Comparison of ENCODE assay signal across 8 mouse cellular contexts in genomic region chr11:120262356-120262901, GRCm38 (mm10). TPM values are rescaled to one million over a fixed set of nuclear protein-coding genes. Genes with fewer than 3 reads are reported as not detected.
A peak's percentile ranks its signal among the peaks of the same experiment; 100 is the strongest.
DNase-seq lines count a peak whose midpoint lies in the region; ATAC-seq and TF ChIP-seq lines count a peak whose summit lies in the region.

No protein-coding gene starts in this region.

- H3K4me2 ChIP-seq in limb, embryonic 11.5 days (ENCODE audit: low read depth, severe bottlenecking) = no peak overlapping the region; the same call in 1 of the 2 replicates
- no peak overlapping the region for H3K4me2 ChIP-seq in midbrain, embryonic 12.5 days (replicated peaks)

- DNase-seq in CD4-positive, CD25-positive, alpha-beta regulatory T cell, adult 2 months (ENCODE audit: low read depth, low spot score) = peak; percentile 72
- peak; percentile 83 for DNase-seq in cerebellum, adult 9-11 months
- DNase-seq in gastrocnemius, adult 2 months = peak; percentile 86
- peak; percentile 61 for DNase-seq in induced T-regulatory cell, adult 2 months (ENCODE audit: low read depth)
- DNase-seq in limb, embryonic 11.5 days (ENCODE audit: low spot score) = peak; percentile 80
- DNase-seq in spleen, adult 2 months (ENCODE audit: low read depth in 1 of 2, low spot score in 2 of 2) = peak; percentile 7 to 31

- H3K4me3 ChIP-seq in gastrocnemius, adult 2 months = peak overlapping the region; percentile 33; the same call in 1 of the 2 replicates
- H3K4me3 ChIP-seq in limb, embryonic 11.5 days (ENCODE audit: low read depth, low read length) = no peak overlapping the region
- H3K4me3 ChIP-seq in midbrain, embryonic 12.5 days = no peak overlapping the region
- no peak overlapping the region for H3K4me3 ChIP-seq in spleen, adult 2 months (ENCODE audit: extremely low read depth, insufficient read depth, insufficient read length)

- no peak for ATAC-seq in CD4-positive, CD25-positive, alpha-beta regulatory T cell, adult 4 months
- no peak for ATAC-seq in limb, embryonic 11.5 days (ENCODE audit: insufficient number of reproducible peaks, low FRiP score, low TSS enrichment, low read depth)
- ATAC-seq in midbrain, embryonic 12.5 days (ENCODE audit: low FRiP score, low read depth) = peak; percentile 42; the same call in 1 of the 2 replicates

- TF ChIP-seq CTCF in gastrocnemius, adult 2 months (IDR thresholded peaks at IDR 0.05) = peak; percentile 77
- TF ChIP-seq CTCF in spleen, adult 2 months (IDR thresholded peaks at IDR 0.05; ENCODE audit: extremely low read depth, insufficient read depth, insufficient read length, insufficient replicate concordance) = peak; percentile 56; the same call in 1 of the 2 replicates

- H3K9ac ChIP-seq in limb, embryonic 11.5 days (ENCODE audit: low read length) = 0 out of 2 replicates have a peak overlapping the region, but pooled peaks have one; percentile 27
- no peak overlapping the region for H3K9ac ChIP-seq in midbrain, embryonic 12.5 days (replicated peaks)

- 37% methylated on average over 8 of the region's 8 CpGs for WGBS in limb, embryonic 11.5 days
- 34% methylated on average over 8 of the region's 8 CpGs for WGBS in midbrain, embryonic 12.5 days
- WGBS in spleen, adult 2 months = 23% methylated on average over 8 of the region's 8 CpGs

- no peak for TF ChIP-seq POLR2A in spleen, adult 2 months (IDR thresholded peaks at IDR 0.05; ENCODE audit: low read depth, low read length)

- H3K4me1 ChIP-seq in limb, embryonic 11.5 days (ENCODE audit: control insufficient read depth, insufficient read depth, low read length) = peaks cover 89% of the 10 kb centered on the region
- peaks cover 93% of the 10 kb centered on the region for H3K4me1 ChIP-seq in midbrain, embryonic 12.5 days
- H3K4me1 ChIP-seq in spleen, adult 2 months (ENCODE audit: control insufficient read depth, insufficient read depth, insufficient read length) = no peaks in the 10 kb centered on the region; the same call in none of the 2 replicates

- no peaks in the 10 kb centered on the region for H3K9me3 ChIP-seq in limb, embryonic 11.5 days (ENCODE audit: control insufficient read depth, low read length)
- no peaks in the 10 kb centered on the region for H3K9me3 ChIP-seq in midbrain, embryonic 12.5 days

- H3K27me3 ChIP-seq in limb, embryonic 11.5 days (ENCODE audit: control insufficient read depth, insufficient read depth, low read length) = no peaks in the 10 kb centered on the region
- H3K27me3 ChIP-seq in midbrain, embryonic 12.5 days = no peaks in the 10 kb centered on the region; the same call in 1 of the 2 replicates
- no peaks in the 10 kb centered on the region for H3K27me3 ChIP-seq in spleen, adult 2 months (ENCODE audit: control insufficient read depth, insufficient read depth, low read length)

- peaks cover 4% of the 10 kb centered on the region for H3K36me3 ChIP-seq in limb, embryonic 11.5 days (ENCODE audit: control insufficient read depth, insufficient read depth, low read length)
- H3K36me3 ChIP-seq in midbrain, embryonic 12.5 days = peaks cover 44% of the 10 kb centered on the region
- no peaks in the 10 kb centered on the region for H3K36me3 ChIP-seq in spleen, adult 2 months (ENCODE audit: control insufficient read depth, insufficient read depth, low read length)

- intact Hi-C loops in gastrocnemius, adult 2 months (cut with DNase I) = loop anchor here (1.0 to 5.0 kb wide), 2 partner anchors 42 to 150 kb away; no protein-coding TSS in a partner anchor

- peak overlapping the region; percentile 76 for H3K27ac ChIP-seq in gastrocnemius, adult 2 months
- peak overlapping the region; percentile 42 for H3K27ac ChIP-seq in limb, embryonic 11.5 days (replicated peaks; ENCODE audit: low read depth, low read length)
- H3K27ac ChIP-seq in midbrain, embryonic 12.5 days (replicated peaks) = peak overlapping the region; percentile 72
- H3K27ac ChIP-seq in spleen, adult 2 months (ENCODE audit: insufficient read depth, low read length) = no peak overlapping the region

RNA-seq across cellular contexts. Expression of gene Bahcc1, which starts 29.7 kb away (rescaled TPM):
- not detected for polyA plus RNA-seq in CD4-positive, CD25-positive, alpha-beta regulatory T cell, adult 4 months (2017; shearing (Covaris generic))
- total RNA-seq in gastrocnemius, adult 2 months (2021) = 1 to 10 TPM; 3.5 to 5.3 TPM
- 24.9 and 27.6 TPM in 2 replicates for polyA plus RNA-seq in limb, embryonic 11.5 days (2014; fragmentation: Nextera tagmentation; extraction: Ambion mirVana)
- polyA plus RNA-seq in midbrain, embryonic 12.5 days (2016; fragmentation: Nextera tagmentation; extraction: Ambion mirVana) = 25.1 and 26.1 TPM in 2 replicates
- polyA plus RNA-seq in spleen, adult 2 months (2012; rRNA removed) = 3.6 and 4.0 TPM in 2 replicates

Comparison
In these comparisons a context has a peak if more than half of its experiments do, and no peak if none do; other contexts are left out.
1. DNase-seq: peak in every context shown above with its lines; median percentile 86 in gastrocnemius, adult 2 months; 83 in cerebellum, adult 9-11 months; 80 in limb, embryonic 11.5 days; 72 in CD4-positive, CD25-positive, alpha-beta regulatory T cell, adult 2 months; 61 in induced T-regulatory cell, adult 2 months; 19 in spleen, adult 2 months.